Mouse (Mus musculus): ENCODE data around the gene Ptov1.

Ptov1 gene

DNA sequence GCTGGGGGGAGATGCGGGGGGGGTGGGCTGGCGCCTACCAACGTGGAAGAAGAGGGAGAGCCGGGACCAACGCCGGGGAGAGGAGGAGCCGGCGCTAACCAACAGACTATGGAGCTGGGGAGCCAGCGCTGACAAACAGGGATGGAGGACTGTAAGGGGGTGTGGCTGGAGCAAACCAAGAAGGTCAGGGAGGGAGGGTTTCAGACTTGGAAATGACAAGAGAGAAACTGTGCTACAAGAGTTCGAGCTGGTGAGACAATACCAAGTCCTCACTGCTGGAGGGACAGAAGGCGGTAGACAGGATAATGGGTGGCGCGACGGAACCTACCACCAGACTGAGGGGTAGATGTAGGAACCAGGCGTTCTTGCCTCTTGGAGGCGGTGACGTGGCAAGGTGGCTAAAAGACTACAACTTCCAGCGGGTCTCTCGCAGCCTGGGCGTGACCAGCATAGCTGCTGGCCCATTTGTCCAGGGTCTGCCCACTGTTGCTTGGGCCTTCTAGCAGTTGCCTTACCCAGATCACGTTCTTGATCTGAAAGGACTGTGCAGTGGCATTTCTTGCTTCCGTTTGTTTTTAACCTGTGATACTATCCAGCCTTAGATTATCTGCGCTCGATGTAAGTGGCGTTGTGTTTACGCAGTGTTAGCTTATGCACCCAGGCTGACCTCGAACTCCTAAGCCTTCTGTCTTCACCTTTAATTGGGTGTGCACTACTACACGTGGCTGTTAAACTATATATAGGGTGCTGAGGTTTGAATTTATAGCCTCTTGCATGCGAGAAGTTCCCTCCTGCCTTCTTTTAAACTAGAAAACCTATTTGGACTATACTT lies at the start of gene Ptov1:
Gene Ptov1, minus strand, starts transcription at position 92 of the 832 bp plus-strand sequence.
- DNase-seq (ENCODE audit: low spot score in 2 of 2) = peak; percentile 96 to 99

- DNase-seq (ENCODE audit: low spot score in 2 of 2) = no peak
Observed at GRCm38 (mm10) chr7:44919127-44919526, 49.5 kb upstream of the Ptov1 start.

- no peak for DNase-seq (ENCODE audit: low spot score in 2 of 2)
Observed at GRCm38 (mm10) chr7:44918219-44918618, 48.6 kb upstream of the Ptov1 start.

DNA sequence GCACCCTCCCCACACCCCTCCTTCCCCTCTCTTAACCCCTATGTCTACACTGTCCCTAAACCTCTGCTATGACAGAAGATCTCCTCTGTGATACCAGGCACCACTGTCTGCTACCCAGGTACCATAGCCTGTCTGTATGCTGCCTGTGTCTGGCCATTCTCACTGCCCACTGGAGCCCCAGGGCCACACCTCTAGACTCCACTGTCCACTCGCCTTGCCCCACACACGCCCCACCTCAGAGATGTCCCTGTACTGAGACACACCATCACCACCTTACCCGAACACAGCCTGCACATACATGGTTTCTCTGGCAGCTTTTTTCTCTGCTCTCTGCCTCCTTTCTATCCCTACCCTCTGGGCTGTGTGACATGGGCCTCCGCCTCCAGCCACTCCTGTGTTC lies 47.3 kb upstream of the Ptov1 start:
- no peak for DNase-seq (ENCODE audit: low spot score in 2 of 2)

DNA sequence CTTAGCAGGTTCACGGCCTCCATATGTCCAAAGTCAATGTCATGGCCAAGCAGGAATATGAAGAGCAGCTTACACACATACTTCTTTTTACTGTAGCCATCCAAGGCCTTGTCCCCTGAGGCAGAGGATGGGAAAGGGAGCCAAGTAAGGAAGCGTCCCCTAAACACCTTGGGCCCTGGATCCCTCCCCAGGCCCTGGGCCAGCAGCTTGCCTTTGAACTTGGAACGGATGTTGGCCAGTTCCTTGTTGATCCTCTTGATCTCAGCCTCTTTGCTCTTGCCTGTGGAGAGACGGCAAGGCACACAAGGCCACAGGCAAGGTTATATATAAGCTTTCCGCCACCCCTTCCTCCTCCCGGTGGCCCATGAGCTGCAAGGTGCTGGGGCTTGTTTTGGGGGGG lies 46.6 kb upstream of the Ptov1 start:
- no peak for DNase-seq (ENCODE audit: low spot score in 2 of 2)

DNA sequence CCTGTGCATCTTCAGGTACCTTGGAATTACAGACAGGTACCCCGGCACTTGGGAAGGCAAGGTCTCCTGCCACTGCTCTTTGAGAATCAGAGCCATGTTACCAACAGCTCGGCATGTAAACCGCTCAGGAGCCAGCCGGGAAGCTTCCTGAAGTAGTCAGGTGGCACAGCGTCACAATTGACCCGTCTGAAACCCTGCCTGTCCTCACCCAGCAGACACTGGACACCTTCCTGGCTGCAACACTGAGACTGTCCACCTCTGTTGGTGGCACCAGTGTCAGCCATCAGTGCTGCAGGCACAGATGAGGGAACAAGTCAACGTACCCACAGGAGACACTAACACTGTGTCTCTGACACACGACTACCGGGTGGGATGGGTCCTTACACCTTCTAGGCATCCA lies 45.7 kb upstream of the Ptov1 start:
- DNase-seq (ENCODE audit: low spot score in 2 of 2) = no peak

GRCm38 (mm10) chr7:44914396-44914795 lies 44.8 kb upstream of the Ptov1 start:
- no peak for DNase-seq (ENCODE audit: low spot score in 2 of 2)

DNA sequence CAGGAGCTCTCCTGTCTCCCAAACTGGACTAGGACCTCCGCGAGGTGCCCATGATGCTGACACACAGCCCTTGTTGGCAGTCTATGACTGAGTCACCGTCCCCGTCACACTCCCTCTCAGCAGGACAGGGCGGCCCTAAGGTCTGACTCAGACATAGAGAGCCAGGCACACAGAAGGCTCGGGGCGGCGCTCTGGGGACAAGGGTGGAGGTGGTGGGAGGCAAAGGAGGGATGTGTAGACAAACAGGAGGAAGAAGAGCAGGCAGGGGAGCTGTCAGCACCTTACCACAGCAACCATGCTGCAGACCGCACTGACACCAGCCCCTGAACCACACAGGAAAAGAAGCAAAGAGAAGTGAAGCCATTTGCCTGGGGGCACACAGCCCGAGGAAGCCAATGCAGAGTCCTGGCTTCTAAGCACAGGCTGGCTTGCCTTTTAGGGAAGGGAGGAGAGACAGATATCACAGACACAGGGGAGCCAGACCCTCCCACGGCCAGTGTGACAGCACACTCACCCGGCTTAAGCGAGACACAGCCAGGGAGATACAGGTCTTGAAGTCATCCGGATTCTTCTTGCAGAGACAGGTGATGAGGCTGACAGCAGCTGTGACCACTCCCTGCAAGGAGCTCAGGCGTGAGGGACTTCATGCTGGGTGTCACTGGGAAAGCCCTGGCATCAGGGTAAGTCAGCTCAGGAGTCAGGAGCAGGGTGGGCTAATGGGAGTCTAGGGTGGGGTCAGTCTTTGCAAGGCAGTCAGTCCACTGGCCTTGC lies 39.3 kb upstream of the Ptov1 start:
- no peak for DNase-seq (ENCODE audit: low spot score in 2 of 2)

GRCm38 (mm10) chr7:44905430-44905829 lies 35.8 kb upstream of the Ptov1 start:
- no peak for DNase-seq (ENCODE audit: low spot score in 2 of 2)

DNA sequence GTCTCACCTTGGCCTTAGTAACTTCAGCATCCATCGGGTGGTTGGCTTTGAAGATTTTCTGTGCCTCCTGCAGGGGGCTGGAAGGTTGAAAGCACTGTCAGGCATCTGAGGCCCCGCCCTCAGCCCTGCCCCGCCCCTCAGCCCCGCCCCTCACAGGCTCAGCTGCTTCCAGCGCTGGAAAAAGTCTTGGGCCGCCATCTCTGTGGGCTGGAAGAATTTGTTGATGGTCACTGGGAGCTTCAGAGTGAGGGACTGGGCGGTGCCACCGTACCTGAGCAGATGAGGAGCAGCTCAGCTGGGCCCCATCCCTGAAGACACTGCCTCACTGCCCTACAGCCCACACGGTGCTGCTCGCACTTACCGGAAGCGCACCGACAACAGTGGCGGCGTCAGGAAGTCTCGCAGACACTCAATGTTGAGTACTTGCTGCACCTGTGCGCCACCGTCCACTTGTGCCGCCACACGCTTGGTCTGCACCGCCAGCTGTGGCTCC lies 31.7 kb upstream of the Ptov1 start:
- DNase-seq (ENCODE audit: low spot score in 2 of 2) = no peak

DNA sequence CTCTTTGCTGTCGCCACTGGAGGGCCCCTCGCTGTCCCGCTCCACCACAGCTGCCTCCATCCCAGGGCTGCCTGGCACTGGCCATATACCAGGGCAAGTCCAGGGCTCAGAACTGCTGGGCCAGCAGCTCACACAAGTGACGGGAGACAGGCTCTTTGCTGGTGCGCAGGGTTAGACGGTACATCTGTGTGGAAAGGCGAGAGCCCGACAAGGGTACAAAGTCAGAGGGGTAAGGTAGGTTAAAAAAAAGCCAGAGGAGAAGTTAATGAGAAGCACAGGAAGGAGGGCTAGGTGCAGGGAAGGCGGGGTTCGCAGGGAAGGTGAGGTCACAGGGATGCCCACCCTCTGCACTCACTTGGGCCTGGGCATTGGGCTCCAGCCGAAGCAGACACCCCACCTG lies 31.0 kb upstream of the Ptov1 start:
- no peak for DNase-seq (ENCODE audit: low spot score in 2 of 2)

DNA sequence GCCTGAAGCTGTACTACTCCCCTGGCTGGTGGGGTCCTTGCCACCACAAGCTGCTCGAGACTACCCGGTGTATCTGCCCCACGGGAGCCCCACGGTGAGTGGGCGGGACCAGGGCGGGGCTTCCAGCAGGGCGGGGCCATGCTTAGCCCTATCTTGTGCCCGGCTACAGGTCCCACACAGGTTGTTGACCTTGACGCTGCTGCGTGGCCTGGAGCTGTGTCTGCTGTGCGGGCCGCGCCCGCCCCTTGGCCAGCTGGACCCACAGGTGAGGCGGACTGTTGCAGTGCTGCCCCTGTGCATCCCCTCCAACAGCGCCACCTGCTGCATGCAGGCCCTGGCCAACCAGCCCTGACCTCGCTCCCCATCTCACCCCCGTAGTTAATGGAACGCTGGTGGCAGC lies 29.0 kb upstream of the Ptov1 start:
- no peak for DNase-seq (ENCODE audit: low spot score in 2 of 2)

- DNase-seq (ENCODE audit: low spot score in 2 of 2) = no peak
Observed at GRCm38 (mm10) chr7:44896499-44896898, 26.9 kb upstream of the Ptov1 start.

GRCm38 (mm10) chr7:44895593-44896434 lies 26.2 kb upstream of the Ptov1 start, which contains the start of gene Fuz:
Fuz (plus strand) TSS chr7:44896079.
- peak; percentile 89 to 91 for DNase-seq (ENCODE audit: low spot score in 2 of 2)

GRCm38 (mm10) chr7:44895206-44895592 lies 25.6 kb upstream of the Ptov1 start:
- DNase-seq (ENCODE audit: low spot score in 2 of 2) = no peak

DNA sequence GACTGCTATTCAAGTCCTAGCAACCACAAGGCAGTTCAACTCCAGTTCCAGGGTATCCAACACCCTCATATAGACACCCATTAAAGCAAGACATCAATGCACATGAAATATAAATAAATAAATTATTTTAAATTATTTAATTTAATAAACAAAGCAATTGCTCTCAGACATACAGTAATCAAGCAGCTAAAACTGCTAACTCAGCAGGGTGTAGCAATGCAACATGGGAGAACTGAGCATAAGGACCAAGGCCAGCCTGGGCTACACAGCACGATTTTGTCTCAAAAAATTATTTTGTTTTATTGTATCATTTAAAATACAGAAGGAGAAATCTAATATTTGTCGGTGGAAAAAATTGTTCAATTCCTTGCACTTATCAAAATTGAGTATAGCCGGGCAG lies 24.6 kb upstream of the Ptov1 start:
- DNase-seq (ENCODE audit: low spot score in 2 of 2) = no peak

- DNase-seq (ENCODE audit: low spot score in 2 of 2) = no peak
Observed at GRCm38 (mm10) chr7:44893197-44893596, 23.6 kb upstream of the Ptov1 start.

GRCm38 (mm10) chr7:44892276-44892921 lies 22.8 kb upstream of the Ptov1 start, which contains the start of gene Med25:
Med25 (minus strand) TSS chr7:44892712.
- peak; percentile 94 to 95 for DNase-seq (ENCODE audit: low spot score in 2 of 2)

DNA sequence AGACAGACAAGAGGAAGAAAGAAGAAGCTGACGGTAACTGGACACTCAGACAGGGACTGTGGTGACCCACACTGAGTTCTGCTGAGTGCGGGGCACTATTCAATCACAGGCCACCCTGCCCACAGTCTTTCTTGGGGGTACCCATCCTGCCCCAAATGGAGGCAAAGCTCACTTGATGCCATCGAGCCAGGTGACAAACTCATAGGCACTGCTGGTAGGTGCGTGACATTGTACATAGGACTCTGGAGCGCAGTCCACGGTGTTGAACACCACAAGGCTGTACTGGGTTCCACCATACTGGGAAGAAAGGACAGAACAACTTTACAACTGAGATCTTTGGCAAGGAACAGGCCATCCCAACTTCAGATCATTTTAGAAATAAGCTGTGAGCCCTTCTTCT lies 22.0 kb upstream of the Ptov1 start:
- DNase-seq (ENCODE audit: low spot score in 2 of 2) = no peak

- no peak for DNase-seq (ENCODE audit: low spot score in 2 of 2)
Observed at GRCm38 (mm10) chr7:44890737-44891136, 21.1 kb upstream of the Ptov1 start.

DNA sequence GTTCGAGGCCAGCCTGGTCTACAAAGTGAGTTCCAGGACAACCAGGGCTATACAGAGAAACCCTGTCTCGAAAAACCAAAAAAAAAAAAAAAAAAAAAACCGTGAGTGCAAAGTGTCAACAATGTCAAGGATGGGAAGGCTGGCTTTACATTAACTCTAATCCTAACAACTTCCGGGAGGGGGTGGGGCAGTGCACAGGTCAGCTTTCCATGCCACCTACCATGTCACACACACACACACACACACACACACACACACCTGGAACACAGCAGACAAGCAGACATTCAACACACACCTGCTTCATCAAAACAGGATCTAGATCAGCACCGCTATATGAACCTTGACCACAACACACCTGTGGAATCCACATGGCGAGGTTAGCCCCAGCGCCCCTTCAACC lies 20.6 kb upstream of the Ptov1 start:
- no peak for DNase-seq (ENCODE audit: low spot score in 2 of 2)

All from right cerebral cortex, postnatal 36 days (tissue).